Mouse (Mus musculus): ENCODE measurements around the gene Ksr1.

The Ksr1 gene

GRCm38 (mm10) chr11:79122556-79122955 is 23.7 kb downstream of the Ksr1 start:
- DNase-seq = no peak

- DNase-seq = no peak
Measured at GRCm38 (mm10) chr11:79120087-79120486, 26.1 kb downstream of the Ksr1 start.

GRCm38 (mm10) chr11:79118918-79119377 is 27.3 kb downstream of the Ksr1 start:
- no peak for DNase-seq

- DNase-seq = peak; percentile 66
Measured at GRCm38 (mm10) chr11:79116665-79117064, 29.5 kb downstream of the Ksr1 start.

GRCm38 (mm10) chr11:79115659-79116058 is 30.5 kb downstream of the Ksr1 start:
- no peak for DNase-seq

GRCm38 (mm10) chr11:79114061-79114460 is 32.1 kb downstream of the Ksr1 start:
- no peak for DNase-seq

GRCm38 (mm10) chr11:79113397-79113796 is 32.8 kb downstream of the Ksr1 start:
- no peak for DNase-seq

GRCm38 (mm10) chr11:79112559-79113302 is 33.5 kb downstream of the Ksr1 start:
- DNase-seq = no peak

GRCm38 (mm10) chr11:79111864-79112558 is 34.2 kb downstream of the Ksr1 start:
- DNase-seq = no peak

- DNase-seq = no peak
Measured at GRCm38 (mm10) chr11:79110446-79110845, 35.8 kb downstream of the Ksr1 start.

- no peak for DNase-seq
Measured at GRCm38 (mm10) chr11:79107934-79108333, 38.3 kb downstream of the Ksr1 start.

GRCm38 (mm10) chr11:79104998-79105397 is 41.2 kb downstream of the Ksr1 start:
- no peak for DNase-seq

GRCm38 (mm10) chr11:79104538-79104937 is 41.7 kb downstream of the Ksr1 start:
- DNase-seq = no peak

- DNase-seq = no peak
Measured at GRCm38 (mm10) chr11:79104096-79104495, 42.1 kb downstream of the Ksr1 start.

GRCm38 (mm10) chr11:79103461-79103869 is 42.7 kb downstream of the Ksr1 start:
- no peak for DNase-seq

GRCm38 (mm10) chr11:79102280-79102679 is 43.9 kb downstream of the Ksr1 start:
- no peak for DNase-seq

GRCm38 (mm10) chr11:79101568-79101967 is 44.6 kb downstream of the Ksr1 start:
- DNase-seq = no peak

GRCm38 (mm10) chr11:79099032-79099431 is 47.2 kb downstream of the Ksr1 start:
- no peak for DNase-seq

GRCm38 (mm10) chr11:79097736-79098135 is 48.5 kb downstream of the Ksr1 start:
- no peak for DNase-seq

- DNase-seq = no peak
Measured at GRCm38 (mm10) chr11:79096673-79097072, 49.5 kb downstream of the Ksr1 start.

GRCm38 (mm10) chr11:79095713-79096112 is 50.5 kb downstream of the Ksr1 start:
- no peak for DNase-seq

GRCm38 (mm10) chr11:79094727-79095126 is 51.5 kb downstream of the Ksr1 start:
- DNase-seq = no peak

- DNase-seq = no peak
Measured at GRCm38 (mm10) chr11:79093986-79094695, 52.1 kb downstream of the Ksr1 start.
